Mouse (Mus musculus): ENCODE measurements at regions not wholly inside any gene's neighbourhood (a gene's known extent, or its start where the extent isn't known, plus 50 kb on each side); places are given as distances from the start of the nearest gene placed in this dataset.

GRCm38 (mm10) chr2:159448976-159449375 is 654.4 kb downstream of the Dhx35 start:
- no peak for DNase-seq (ENCODE audit: low read depth, low spot score)
- no peaks in the 10 kb centered on the region for H3K9me3 ChIP-seq (replicated peaks; ENCODE audit: insufficient read depth, low read length)
- H3K9ac ChIP-seq (ENCODE audit: control insufficient read depth, low read depth, low read length, poor library complexity, severe bottlenecking): no peak overlapping the region
- no peak overlapping the region for H3K4me3 ChIP-seq (ENCODE audit: control insufficient read depth in 1 of 2, insufficient read depth in 1 of 2, low read depth in 2 of 2, low read length in 2 of 2)
- H3K4me1 ChIP-seq (ENCODE audit: control insufficient read depth in 1 of 2, insufficient read depth in 2 of 2, low read length in 2 of 2): no peaks in the 10 kb centered on the region
- H3K27me3 ChIP-seq (ENCODE audit: control insufficient read depth in 1 of 2, insufficient read depth in 2 of 2, low read length in 2 of 2): no peaks in the 10 kb centered on the region
- no peak overlapping the region for H3K27ac ChIP-seq (ENCODE audit: control insufficient read depth, low read depth, low read length)
- H3K36me3 ChIP-seq (ENCODE audit: control insufficient read depth in 1 of 2, insufficient read depth in 2 of 2, low read length in 2 of 2): no peaks in the 10 kb centered on the region
- TF ChIP-seq ZKSCAN1 (IDR thresholded peaks at IDR 0.05; ENCODE audit: low read depth, low read length) (no peak), SIN3A (IDR thresholded peaks at IDR 0.05; ENCODE audit: low read length) (no peak), CTCF (IDR thresholded peaks at IDR 0.05 in 2 of 3, conservative IDR thresholded peaks at IDR 0.05 in 1 of 3; ENCODE audit: control insufficient read depth in 1 of 3, insufficient read depth in 1 of 3, low read depth in 2 of 3, low read length in 3 of 3, poor library complexity in 1 of 3, severe bottlenecking in 1 of 3) (no peak), NRF1 (IDR thresholded peaks at IDR 0.05; ENCODE audit: insufficient read depth, low read depth, low read length, poor library complexity, severe bottlenecking) (no peak), POLR2A (IDR thresholded peaks at IDR 0.05; ENCODE audit: control insufficient read depth in 1 of 2, insufficient read depth in 1 of 2, low read depth in 1 of 2, low read length in 2 of 2, poor library complexity in 1 of 2) (no peak), MYB (IDR thresholded peaks at IDR 0.05; ENCODE audit: low read depth, low read length) (no peak), E2F4 (IDR thresholded peaks at IDR 0.05; ENCODE audit: borderline replicate concordance, low read depth, low read length) (no peak), NELFE (IDR thresholded peaks at IDR 0.05; ENCODE audit: low read depth, low read length) (no peak), USF2 (IDR thresholded peaks at IDR 0.05; ENCODE audit: borderline replicate concordance in 1 of 2, insufficient read depth in 1 of 2, low read depth in 1 of 2, low read length in 2 of 2) (no peak), RAD21 (IDR thresholded peaks at IDR 0.05; ENCODE audit: low read depth, low read length) (no peak), KAT2A (conservative IDR thresholded peaks at IDR 0.05; ENCODE audit: low read depth, low read length) (no peak), MEF2A (IDR thresholded peaks at IDR 0.05; ENCODE audit: extremely low read depth, insufficient replicate concordance, low read depth, low read length, poor library complexity, severe bottlenecking) (no peak), TAL1 (IDR thresholded peaks at IDR 0.05; ENCODE audit: low read length) (no peak), GATA1 (IDR thresholded peaks at IDR 0.05; ENCODE audit: low read depth, low read length) (no peak), JUND (IDR thresholded peaks at IDR 0.05; ENCODE audit: low read depth, low read length) (no peak), EP300 (IDR thresholded peaks at IDR 0.05; ENCODE audit: low read depth in 1 of 2, low read length in 2 of 2) (no peak)
- no peaks in the 10 kb centered on the region for H3K79me2 ChIP-seq (ENCODE audit: control insufficient read depth, insufficient read depth, low read length, poor library complexity)

GRCm38 (mm10) chr2:159451439-159451838 is 656.8 kb downstream of the Dhx35 start:
- H3K9ac ChIP-seq (ENCODE audit: control insufficient read depth, low read depth, low read length, poor library complexity, severe bottlenecking): no peak overlapping the region
- H3K4me3 ChIP-seq (ENCODE audit: control insufficient read depth in 1 of 2, insufficient read depth in 1 of 2, low read depth in 2 of 2, low read length in 2 of 2): no peak overlapping the region
- H3K36me3 ChIP-seq (ENCODE audit: control insufficient read depth in 1 of 2, insufficient read depth in 2 of 2, low read length in 2 of 2): no peaks in the 10 kb centered on the region
- no peak overlapping the region for H3K27ac ChIP-seq (ENCODE audit: control insufficient read depth, low read depth, low read length)
- no peaks in the 10 kb centered on the region for H3K9me3 ChIP-seq (replicated peaks; ENCODE audit: insufficient read depth, low read length)
- no peaks in the 10 kb centered on the region for H3K4me1 ChIP-seq (ENCODE audit: control insufficient read depth in 1 of 2, insufficient read depth in 2 of 2, low read length in 2 of 2)
- H3K79me2 ChIP-seq (ENCODE audit: control insufficient read depth, insufficient read depth, low read length, poor library complexity): no peaks in the 10 kb centered on the region
- no peak for TF ChIP-seq JUND (IDR thresholded peaks at IDR 0.05; ENCODE audit: low read depth, low read length)
- TF ChIP-seq POLR2AphosphoS5 (IDR thresholded peaks at IDR 0.05; ENCODE audit: borderline replicate concordance, low read depth, low read length): no peak
- no peak for TF ChIP-seq TBP (IDR thresholded peaks at IDR 0.05; ENCODE audit: low read depth, low read length)
- TF ChIP-seq POLR2A (IDR thresholded peaks at IDR 0.05; ENCODE audit: control insufficient read depth in 1 of 2, insufficient read depth in 1 of 2, low read depth in 1 of 2, low read length in 2 of 2, poor library complexity in 1 of 2): no peak
- no peaks in the 10 kb centered on the region for H3K27me3 ChIP-seq (ENCODE audit: control insufficient read depth in 1 of 2, insufficient read depth in 2 of 2, low read length in 2 of 2)
- no peak for DNase-seq (ENCODE audit: low read depth, low spot score)
